Mouse (Mus musculus): ENCODE measurements around the gene Lamb3.

- no peak for TF ChIP-seq CTCF (IDR thresholded peaks at IDR 0.05; ENCODE audit: insufficient read depth, low read length)
- no peak for TF ChIP-seq POLR2A (IDR thresholded peaks at IDR 0.05; ENCODE audit: borderline replicate concordance, extremely low read depth, low read depth, low read length)
Observed at GRCm38 (mm10) chr1:193342198-193342946, 134.9 kb downstream of the Lamb3 start.

Data from lung, adult 2 months (tissue).